Mouse (Mus musculus) R1 (cell line): ENCODE measurements around the gene Cacna1b.

Experiments
- DNase-seq: peaks from one replicate; pipeline ENCODE4 v3.0.0-alpha.2; 2018; ENCODE audit warnings: low read depth, low spot score

The Cacna1b gene

DNA sequence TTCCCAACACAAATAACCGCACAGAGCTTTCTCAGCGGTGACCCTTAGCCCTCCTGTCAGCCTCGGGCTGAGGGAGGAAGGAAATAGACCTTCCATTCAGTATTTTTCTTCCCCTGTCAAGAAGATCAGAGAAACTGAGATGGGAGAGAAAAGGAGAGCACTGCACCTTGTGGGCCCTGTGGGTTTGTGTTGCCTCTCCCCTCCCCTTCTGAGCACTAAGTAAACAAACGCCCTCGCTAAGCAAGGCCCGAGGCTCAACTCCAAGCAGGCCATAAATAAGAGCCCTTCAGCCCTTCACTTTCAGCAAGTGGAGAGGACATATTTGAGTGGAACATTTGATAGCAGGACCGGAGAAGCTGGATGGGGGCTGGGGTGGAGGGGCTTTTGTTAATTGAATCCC, 209.0 kb downstream of the Cacna1b start:
- DNase-seq = no peak
